In the genomic region with DNA sequence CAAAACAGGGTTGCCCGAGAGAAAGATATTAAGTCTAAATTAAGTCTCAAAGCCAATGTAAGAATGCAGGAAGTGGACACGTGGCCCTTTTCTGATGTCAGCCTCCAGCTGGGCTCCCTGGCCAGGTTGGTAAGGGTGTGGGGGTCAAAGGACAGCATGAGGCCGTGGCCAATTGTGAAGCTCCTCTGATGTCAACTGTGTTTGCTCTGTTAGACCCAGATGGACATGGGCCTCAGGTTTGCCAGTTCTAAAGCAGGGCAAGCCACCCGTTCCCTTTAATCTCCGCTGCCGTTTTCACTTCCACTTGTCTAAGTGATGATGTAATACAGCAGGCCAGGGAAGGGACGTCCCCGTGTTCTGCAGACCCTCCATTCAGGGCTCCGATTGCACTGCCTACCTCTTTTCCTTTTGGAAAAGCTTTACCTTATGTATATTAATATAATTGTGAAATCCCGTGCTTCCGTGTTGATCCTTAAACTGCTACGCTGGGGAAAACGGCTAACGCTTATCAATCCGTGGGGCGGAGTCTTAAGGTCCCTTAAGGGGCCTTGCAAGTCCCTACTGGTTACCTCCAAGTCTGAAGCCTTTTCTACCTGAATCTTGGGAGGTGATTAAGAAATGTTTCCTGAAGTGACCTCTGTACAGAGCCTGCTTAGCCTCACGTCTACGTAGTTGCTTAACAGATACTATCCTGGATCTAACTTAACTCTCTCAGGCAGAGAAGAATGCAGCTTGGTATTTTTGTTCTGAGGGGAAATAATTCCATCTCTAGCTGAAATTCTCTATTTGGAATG, we compare ENCODE assay signal across 19 mouse cellular contexts. TPM values are rescaled to one million over a fixed set of nuclear protein-coding genes. Genes with fewer than 3 reads are reported as not detected.
"Had no signal": no experiment of that assay in that cellular context is flagged by ENCODE, and none has a peak within 500 bp of the region (broad histone marks: within the 10 kb centered on the region; RNA-seq: fewer than 3 reads in every experiment).

No protein-coding gene starts in this region.

- H3K9ac ChIP-seq: limb, embryonic 13.5 days; liver, embryonic 13.5 days had no signal

- H3K36me3 ChIP-seq: liver, embryonic 13.5 days had no signal

- H3K4me3 ChIP-seq: layer of hippocampus, adult 2 months; limb, embryonic 13.5 days; liver, embryonic 13.5 days; midbrain, embryonic 10.5 days; myocyte had no signal

- H3K9me3 ChIP-seq: limb, embryonic 13.5 days; liver, embryonic 13.5 days; midbrain, embryonic 10.5 days had no signal

- H3K27ac ChIP-seq: kidney, postnatal 0 days; layer of hippocampus, adult 2 months; limb, embryonic 13.5 days; liver, embryonic 13.5 days; midbrain, embryonic 10.5 days had no signal

- H3K27me3 ChIP-seq: limb, embryonic 13.5 days; liver, embryonic 13.5 days had no signal

- H3K4me2 ChIP-seq: limb, embryonic 13.5 days; liver, embryonic 13.5 days had no signal

- H3K4me1 ChIP-seq: limb, embryonic 13.5 days; liver, embryonic 13.5 days; midbrain, embryonic 10.5 days had no signal

- DNase-seq: kidney, adult 11 months; kidney, adult 9 months; kidney, postnatal 4 days; left cerebral cortex, postnatal 4 days; liver, embryonic 13.5 days; lung, adult 18-20 months; lung, postnatal 36 days; midbrain, embryonic 14.5 days; retina, postnatal 1 day; right cerebral cortex, postnatal 4 days; thymus, adult 2 months; thymus, postnatal 25 days had no signal

RNA-seq across cellular contexts. Expression of a gene that starts 18.6 kb away (rescaled TPM):
- total RNA-seq: megakaryocyte, adult 5-6 weeks; neutrophil, adult 5-6 weeks had no signal
